Mouse (Mus musculus): ENCODE results near the gene B4gat1.

- TF ChIP-seq POLR2A (IDR thresholded peaks at IDR 0.05; ENCODE audit: control insufficient read depth in 1 of 2, insufficient read depth in 1 of 2, low read depth in 1 of 2, low read length in 2 of 2, poor library complexity in 1 of 2) (no peak), ZKSCAN1 (IDR thresholded peaks at IDR 0.05; ENCODE audit: low read depth, low read length) (no peak), CTCF (IDR thresholded peaks at IDR 0.05 in 2 of 3, conservative IDR thresholded peaks at IDR 0.05 in 1 of 3; ENCODE audit: control insufficient read depth in 1 of 3, insufficient read depth in 1 of 3, low read depth in 2 of 3, low read length in 3 of 3, poor library complexity in 1 of 3, severe bottlenecking in 1 of 3) (no peak), MXI1 (IDR thresholded peaks at IDR 0.05; ENCODE audit: low read depth, low read length) (no peak), GATA1 (IDR thresholded peaks at IDR 0.05; ENCODE audit: low read depth, low read length) (no peak), EP300 (IDR thresholded peaks at IDR 0.05; ENCODE audit: low read depth in 1 of 2, low read length in 2 of 2) (no peak), SIN3A (IDR thresholded peaks at IDR 0.05; ENCODE audit: low read length) (no peak), ZC3H11A (IDR thresholded peaks at IDR 0.05; ENCODE audit: low read depth, low read length) (no peak), MAX (IDR thresholded peaks at IDR 0.05; ENCODE audit: low read length) (no peak), USF1 (IDR thresholded peaks at IDR 0.05; ENCODE audit: low read depth, low read length) (no peak), ETS1 (IDR thresholded peaks at IDR 0.05; ENCODE audit: low read depth, low read length) (no peak)
Observed at GRCm38 (mm10) chr19:5060365-5061330, 22.0 kb downstream of the B4gat1 start.

Data from MEL (cell line).